Mouse (Mus musculus) megakaryocyte, embryonic 14.5 days (primary cell): ENCODE measurements around the gene Cybrd1.

ENCODE experiments used
- FLI1 ChIP-seq: IDR thresholded peaks from 2 replicates; pipeline ENCODE4 v1.6.1; 2012; ENCODE audit warnings: low read length, inconsistent platforms, mixed read lengths
- GATA1 ChIP-seq: IDR thresholded peaks from 3 replicates; pipeline ENCODE4 v1.6.1; 2012; ENCODE audit warnings: mixed read lengths, low read length, inconsistent platforms, borderline replicate concordance

DNA sequence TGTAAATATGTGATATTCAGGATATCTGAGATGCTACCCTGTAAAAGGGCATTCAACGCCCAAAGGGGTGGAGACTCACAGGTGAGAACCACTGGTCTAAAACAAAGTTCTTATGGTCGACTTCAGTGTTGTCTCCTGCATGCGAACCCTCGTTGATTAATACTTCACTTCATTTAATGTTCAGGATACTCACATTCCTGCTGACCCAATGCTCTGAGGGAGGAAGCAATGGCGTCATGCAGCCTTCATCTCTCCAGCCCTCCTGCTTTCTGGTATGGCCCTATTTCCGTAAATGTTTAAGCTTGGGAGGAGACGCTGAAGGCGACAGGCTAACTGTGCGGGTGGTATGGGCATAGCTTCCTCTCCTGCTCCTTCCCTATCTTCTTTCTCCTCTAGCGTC lies 62.0 kb downstream of the Cybrd1 start:
- TF ChIP-seq GATA1 (no peak), FLI1 (no peak)
